Mouse (Mus musculus) hindbrain, embryonic 15.5 days (tissue): Measurements from ENCODE around the gene Aff3. TPM values are rescaled to one million over a fixed set of nuclear protein-coding genes. Genes with fewer than 3 reads are reported as not detected.

Experiments used
- ATAC-seq: fragments of 200-750 bp; cut with Nextera tagmentation; 2 replicates; pipeline ENCODE4 v1.8.0; 2017; ENCODE audit warnings: low read depth, moderate number of reproducible peaks, moderate TSS enrichment; ENCODE audit not compliant: low FRiP score
- H3K27ac ChIP-seq: fragments of 300-500 bp; sonication (generic); replicated peaks from 2 replicates; pipeline ENCODE4 v1.5.1; 2015; ENCODE audit warnings: mild to moderate bottlenecking, inconsistent platforms
- H3K27me3 ChIP-seq: fragments of 300-500 bp; sonication (generic); 2 replicates; pipeline ENCODE4 v1.6.1; 2015; ENCODE audit warnings: control low read depth, inconsistent platforms
- H3K36me3 ChIP-seq: fragments of 300-500 bp; sonication (generic); 2 replicates; pipeline ENCODE4 v1.6.1; 2015; ENCODE audit warnings: control low read depth, inconsistent platforms
- H3K4me1 ChIP-seq: fragments of 300-500 bp; sonication (generic); replicated peaks from 2 replicates; pipeline ENCODE4 v1.6.1; 2015; ENCODE audit warnings: control low read depth, inconsistent platforms
- H3K4me2 ChIP-seq: fragments of 300-500 bp; sonication (generic); 2 replicates; pipeline ENCODE4 v1.6.1; 2015; ENCODE audit warnings: moderate library complexity, mild to moderate bottlenecking, inconsistent platforms
- H3K4me3 ChIP-seq: fragments of 300-500 bp; sonication (generic); 2 replicates; pipeline ENCODE4 v1.5.1; 2015; ENCODE audit warnings: mild to moderate bottlenecking, inconsistent platforms
- H3K9ac ChIP-seq: fragments of 300-500 bp; sonication (generic); 2 replicates; pipeline ENCODE4 v1.6.1; 2015; ENCODE audit warnings: inconsistent platforms
- H3K9me3 ChIP-seq: fragments of 300-500 bp; sonication (generic); 2 replicates; pipeline ENCODE4 v1.6.1; 2016; ENCODE audit warnings: control low read depth, inconsistent platforms
- WGBS: fragments of 180-500 bp; shearing (Covaris S2); methylation state at CpG from one replicate; pipeline ENCODE4 v1.1.7; 2015; 5-methylcytosine and 5-hydroxymethylcytosine counted together
- polyA plus RNA-seq: library from polyadenylated mRNA; unstranded; fragments of >200 nt; fragmentation: Nextera tagmentation; extraction: Ambion mirVana; gene quantifications from 2 replicates; pipeline ENCODE4 v1.2.1, GENCODE M21; 2015

The Aff3 gene
- polyA plus RNA-seq, 1 experiment from 2014 or later = 33.4 TPM

DNA sequence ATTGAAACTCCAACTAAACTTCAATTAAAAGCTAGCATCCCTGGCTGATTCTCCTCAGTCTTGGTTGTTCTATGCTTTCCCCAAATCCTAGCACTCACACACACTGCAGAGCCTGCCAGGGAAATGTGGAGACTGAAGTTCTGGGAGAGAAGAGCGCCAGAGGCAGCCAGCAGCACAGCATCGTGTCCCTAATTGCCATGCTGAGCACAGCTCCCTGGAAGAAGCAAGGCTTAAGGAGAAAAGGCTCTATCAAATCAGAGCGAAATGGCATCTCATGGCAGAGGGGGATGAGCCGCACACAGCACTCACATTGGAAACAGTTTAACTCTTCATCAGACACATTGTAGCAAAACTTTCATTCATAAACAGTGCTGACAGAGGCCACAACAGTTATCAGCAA is 254.3 kb downstream of the Aff3 start:
- peak; percentile 80 for ATAC-seq
- no peak overlapping the region for H3K4me2 ChIP-seq
- H3K4me3 ChIP-seq = no peak overlapping the region
- no peaks in the 10 kb centered on the region for H3K27me3 ChIP-seq
- H3K27ac ChIP-seq = peak overlapping the region; percentile 27
- H3K4me1 ChIP-seq = peaks cover 29% of the 10 kb centered on the region
- WGBS = 5% methylated on average over 4 of the region's 4 CpGs
- no peak overlapping the region for H3K9ac ChIP-seq
- H3K36me3 ChIP-seq = no peaks in the 10 kb centered on the region
- H3K9me3 ChIP-seq = no peaks in the 10 kb centered on the region

DNA sequence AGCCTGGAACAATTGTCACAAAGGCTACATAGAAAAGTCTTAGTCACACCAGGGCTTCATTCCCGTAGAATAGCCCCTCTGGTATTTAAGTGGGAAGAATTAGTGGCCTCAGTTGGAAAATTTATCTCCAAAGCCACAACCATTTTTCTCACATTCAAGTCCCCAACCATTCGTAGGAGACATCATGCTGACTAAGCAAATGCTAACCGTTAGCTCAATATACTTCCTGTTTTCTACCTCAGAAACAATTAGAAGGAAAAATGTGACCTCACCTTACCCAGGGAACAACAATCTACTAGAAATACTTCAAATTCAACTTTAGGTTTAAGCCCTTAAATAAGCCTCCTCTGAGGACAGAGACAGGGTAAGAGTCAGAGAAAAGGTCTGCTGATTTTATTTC is 256.5 kb downstream of the Aff3 start:
- no peaks in the 10 kb centered on the region for H3K36me3 ChIP-seq
- H3K27ac ChIP-seq = no peak overlapping the region
- ATAC-seq = no peak
- peaks cover 29% of the 10 kb centered on the region for H3K4me1 ChIP-seq
- no peak overlapping the region for H3K9ac ChIP-seq
- no peaks in the 10 kb centered on the region for H3K9me3 ChIP-seq
- no peak overlapping the region for H3K4me2 ChIP-seq
- no peaks in the 10 kb centered on the region for H3K27me3 ChIP-seq
- 63% methylated on average over 3 of the region's 3 CpGs for WGBS
- H3K4me3 ChIP-seq = no peak overlapping the region

DNA sequence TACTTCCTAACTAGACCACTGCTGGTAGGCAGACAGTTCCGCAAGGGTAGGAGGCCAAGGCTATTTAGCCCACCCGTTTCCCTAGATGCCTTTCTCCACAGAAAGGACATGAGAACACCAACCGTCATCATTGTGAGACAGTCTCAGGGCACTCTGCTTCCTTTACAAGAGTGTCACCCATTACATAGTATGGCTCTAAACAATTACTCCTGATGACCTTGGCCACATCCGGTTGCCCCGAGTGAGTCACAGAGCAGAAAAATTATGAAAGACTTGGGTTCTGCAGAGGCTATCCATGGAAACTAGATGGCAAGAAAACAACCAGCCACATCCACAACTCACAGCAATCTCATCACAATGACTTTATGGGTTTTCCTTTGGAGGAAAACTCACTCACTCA is 261.0 kb downstream of the Aff3 start:
- WGBS = 85% methylated on average over 5 of the region's 5 CpGs
- H3K4me3 ChIP-seq = no peak overlapping the region

DNA sequence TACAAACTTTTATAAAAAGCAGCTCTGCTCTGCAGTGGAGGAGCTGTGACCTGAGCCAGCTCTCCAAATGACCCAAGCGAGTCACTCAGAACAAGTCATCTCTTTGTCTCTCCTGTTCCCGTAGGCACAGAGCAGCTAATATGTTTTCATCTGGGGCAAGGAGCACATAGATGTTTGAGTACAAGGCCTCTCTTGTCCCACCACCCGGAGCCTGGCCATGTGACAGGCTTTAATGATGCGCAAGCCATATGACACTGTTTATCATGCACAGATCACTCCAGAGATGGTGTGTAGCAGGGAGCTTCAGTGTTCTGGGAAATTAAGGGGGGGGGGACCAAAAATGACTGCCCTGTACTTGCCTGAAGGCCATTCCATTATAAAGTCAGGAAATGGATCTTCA is 262.9 kb downstream of the Aff3 start:
- 24% methylated on average over 4 of the region's 4 CpGs for WGBS
- Histone ChIP-seq H3K9ac (no peak overlapping the region), H3K27me3 (no peaks in the 10 kb centered on the region), H3K4me3 (no peak overlapping the region), H3K4me1 (peaks cover 25% of the 10 kb centered on the region), H3K4me2 (no peak overlapping the region), H3K27ac (no peak overlapping the region), H3K36me3 (no peaks in the 10 kb centered on the region), H3K9me3 (no peaks in the 10 kb centered on the region)
- no peak for ATAC-seq

More for the DNA sequence above, 261.0 kb downstream of the Aff3 start:
- Histone ChIP-seq H3K9me3 (no peaks in the 10 kb centered on the region), H3K4me1 (peaks cover 19% of the 10 kb centered on the region), H3K36me3 (no peaks in the 10 kb centered on the region), H3K27ac (no peak overlapping the region), H3K4me2 (no peak overlapping the region), H3K27me3 (no peaks in the 10 kb centered on the region), H3K9ac (no peak overlapping the region)
- ATAC-seq = no peak

DNA sequence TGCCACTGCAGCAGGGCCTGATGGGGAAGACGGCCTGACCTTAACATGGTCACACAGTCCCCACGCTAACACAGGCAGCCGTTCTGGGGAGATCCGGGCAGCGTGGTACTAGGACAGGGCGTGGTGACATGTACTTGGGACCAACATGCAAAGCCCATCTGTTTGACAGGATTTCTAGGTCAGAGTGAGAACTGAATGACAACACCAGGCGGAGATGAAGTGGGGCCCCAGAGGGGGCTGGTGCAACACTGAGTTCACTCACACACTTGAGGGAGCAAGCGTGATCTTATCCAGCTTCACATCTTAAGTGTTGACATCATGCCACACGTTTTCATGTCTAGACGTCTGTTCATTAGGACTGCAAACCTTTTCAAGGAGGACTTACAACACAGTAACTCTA is 265.5 kb downstream of the Aff3 start:
- no peak overlapping the region for H3K4me3 ChIP-seq
- no peaks in the 10 kb centered on the region for H3K36me3 ChIP-seq
- 90% methylated on average over 10 of the region's 10 CpGs for WGBS
- H3K4me2 ChIP-seq = no peak overlapping the region
- no peak for ATAC-seq
- no peak overlapping the region for H3K27ac ChIP-seq
- H3K27me3 ChIP-seq = no peaks in the 10 kb centered on the region
- no peaks in the 10 kb centered on the region for H3K9me3 ChIP-seq
- H3K4me1 ChIP-seq = peaks cover 36% of the 10 kb centered on the region
- no peak overlapping the region for H3K9ac ChIP-seq

DNA sequence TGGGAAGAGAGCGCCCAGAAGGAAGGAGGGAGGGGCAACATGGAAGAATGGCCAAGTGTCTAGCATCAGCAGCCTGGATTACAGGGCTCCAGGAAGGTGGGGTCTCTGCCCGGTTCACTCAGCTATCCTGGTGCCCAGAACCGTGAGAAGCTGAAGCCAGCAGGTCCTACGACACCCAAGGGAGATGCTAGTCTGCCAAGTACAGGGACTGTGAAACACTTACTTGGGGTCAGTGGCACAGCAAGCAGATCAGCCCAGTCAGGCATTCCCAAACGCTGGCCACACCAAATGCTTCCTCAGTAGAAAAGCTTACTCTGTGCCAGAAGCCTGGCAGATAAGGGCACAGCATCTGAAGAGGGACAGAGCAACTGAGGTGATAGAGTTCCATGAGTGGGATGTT is 266.2 kb downstream of the Aff3 start:
- Histone ChIP-seq H3K36me3 (no peaks in the 10 kb centered on the region), H3K27ac (no peak overlapping the region), H3K4me3 (no peak overlapping the region), H3K9ac (no peak overlapping the region), H3K9me3 (no peaks in the 10 kb centered on the region), H3K4me2 (no peak overlapping the region), H3K4me1 (peaks cover 43% of the 10 kb centered on the region), H3K27me3 (no peaks in the 10 kb centered on the region)
- no peak for ATAC-seq
- WGBS = 71% methylated on average over 5 of the region's 5 CpGs

DNA sequence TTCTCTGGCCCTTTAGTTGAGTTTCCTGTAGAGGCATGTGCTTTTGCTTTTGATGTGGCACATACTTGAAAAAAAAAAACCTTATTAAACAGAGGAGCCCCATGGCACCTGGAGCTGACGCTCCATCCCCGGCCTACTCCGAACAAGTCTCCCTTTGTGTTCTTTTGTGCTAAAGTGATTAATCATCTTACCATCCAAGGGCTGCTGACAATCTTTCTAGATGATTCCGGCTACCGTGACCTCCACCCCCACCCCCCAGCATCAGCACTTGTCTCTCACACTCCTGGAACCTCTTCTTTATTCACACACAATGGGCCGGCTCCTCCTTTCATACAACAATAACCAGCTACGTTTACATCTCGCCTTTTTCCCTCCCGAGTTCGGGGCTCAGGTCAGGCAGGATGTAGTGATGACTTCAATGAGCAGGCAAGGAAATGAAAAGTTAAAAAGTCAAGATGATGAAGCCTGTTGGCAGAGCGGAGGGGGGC is 269.5 kb downstream of the Aff3 start:
- H3K27me3 ChIP-seq = no peaks in the 10 kb centered on the region
- 21% methylated on average over 11 of the region's 11 CpGs for WGBS
- H3K9ac ChIP-seq = no peak overlapping the region
- no peak overlapping the region for H3K27ac ChIP-seq
- H3K4me3 ChIP-seq = no peak overlapping the region
- H3K4me1 ChIP-seq = peaks cover 40% of the 10 kb centered on the region
- H3K4me2 ChIP-seq = no peak overlapping the region
- ATAC-seq = no peak
- H3K36me3 ChIP-seq = no peaks in the 10 kb centered on the region
- no peaks in the 10 kb centered on the region for H3K9me3 ChIP-seq

DNA sequence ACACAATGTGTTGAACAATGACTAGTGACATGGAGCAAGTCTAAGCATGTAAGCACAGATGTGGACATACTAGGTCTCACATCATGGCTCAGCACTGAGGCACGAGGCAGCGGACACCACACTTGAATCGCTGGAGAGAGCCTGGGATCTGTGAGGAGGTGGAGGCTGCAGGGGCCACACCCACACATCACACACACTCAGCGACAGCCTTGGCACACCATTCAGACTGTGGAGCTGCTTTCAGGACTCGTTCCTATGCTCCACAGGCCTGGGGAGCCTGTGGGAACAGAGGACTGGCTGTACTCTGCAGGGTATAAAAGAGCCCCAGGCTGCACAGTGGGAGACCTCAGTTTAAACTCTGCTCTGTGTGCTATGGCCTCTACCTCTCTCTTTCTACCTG is 270.3 kb downstream of the Aff3 start:
- H3K36me3 ChIP-seq = no peaks in the 10 kb centered on the region
- peaks cover 45% of the 10 kb centered on the region for H3K4me1 ChIP-seq
- ATAC-seq = no peak
- H3K9me3 ChIP-seq = no peaks in the 10 kb centered on the region
- H3K27me3 ChIP-seq = no peaks in the 10 kb centered on the region
- H3K4me2 ChIP-seq = no peak overlapping the region
- H3K27ac ChIP-seq = no peak overlapping the region
- H3K4me3 ChIP-seq = no peak overlapping the region
- 17% methylated on average over 5 of the region's 5 CpGs for WGBS
- no peak overlapping the region for H3K9ac ChIP-seq

DNA sequence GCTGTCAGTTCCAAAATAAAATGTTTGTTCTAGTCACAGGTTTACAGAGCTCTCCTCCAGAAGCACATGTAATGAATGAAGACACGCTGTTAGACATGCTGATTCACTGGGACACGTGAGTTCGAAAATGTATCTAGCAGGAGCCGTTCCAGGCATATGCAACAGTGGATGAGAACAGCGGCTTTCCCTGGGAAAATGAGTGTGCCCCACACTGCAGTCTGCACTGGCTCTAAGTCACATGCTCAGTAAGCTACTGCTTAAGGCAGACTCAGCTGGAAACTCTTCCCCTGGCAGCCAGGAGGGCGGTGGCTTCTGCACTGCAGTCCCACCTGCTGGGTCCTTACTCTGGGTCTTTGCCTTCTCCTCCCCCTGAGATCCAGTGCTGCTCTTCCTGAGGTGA is 271.2 kb downstream of the Aff3 start:
- Histone ChIP-seq H3K9me3 (no peaks in the 10 kb centered on the region), H3K36me3 (no peaks in the 10 kb centered on the region), H3K9ac (no peak overlapping the region), H3K4me2 (no peak overlapping the region), H3K27me3 (no peaks in the 10 kb centered on the region), H3K4me1 (peaks cover 48% of the 10 kb centered on the region), H3K27ac (0 out of 2 replicates have a peak overlapping the region, but pooled peaks have one; percentile 18), H3K4me3 (no peak overlapping the region)
- peak; percentile 32; the same call in 1 of the 2 replicates for ATAC-seq
- 9% methylated on average over 6 of the region's 6 CpGs for WGBS

DNA sequence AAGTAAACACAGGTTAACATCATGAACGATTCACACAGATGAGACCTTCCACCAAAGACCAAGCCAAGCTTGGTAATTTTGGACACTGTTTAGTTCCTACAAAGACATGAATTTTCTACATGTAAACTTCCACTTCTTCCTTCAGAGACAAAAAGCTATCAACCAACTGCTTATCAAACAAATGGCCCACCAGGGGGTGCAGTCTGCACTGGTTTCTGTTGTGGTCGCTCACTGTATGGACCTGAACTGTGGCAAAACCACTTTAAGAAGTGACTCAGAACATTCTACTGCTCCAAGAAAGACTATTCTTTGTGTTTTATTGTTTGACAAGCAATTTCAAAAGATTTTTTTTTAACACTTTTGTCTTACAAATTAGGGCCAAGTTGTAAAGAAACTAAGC is 271.8 kb downstream of the Aff3 start:
- Histone ChIP-seq H3K4me2 (no peak overlapping the region), H3K9me3 (no peaks in the 10 kb centered on the region), H3K4me1 (peaks cover 45% of the 10 kb centered on the region), H3K27me3 (no peaks in the 10 kb centered on the region), H3K9ac (no peak overlapping the region), H3K27ac (no peak overlapping the region), H3K36me3 (no peaks in the 10 kb centered on the region), H3K4me3 (no peak overlapping the region)
- WGBS = 47% methylated on average over 2 of the region's 2 CpGs
- no peak for ATAC-seq

DNA sequence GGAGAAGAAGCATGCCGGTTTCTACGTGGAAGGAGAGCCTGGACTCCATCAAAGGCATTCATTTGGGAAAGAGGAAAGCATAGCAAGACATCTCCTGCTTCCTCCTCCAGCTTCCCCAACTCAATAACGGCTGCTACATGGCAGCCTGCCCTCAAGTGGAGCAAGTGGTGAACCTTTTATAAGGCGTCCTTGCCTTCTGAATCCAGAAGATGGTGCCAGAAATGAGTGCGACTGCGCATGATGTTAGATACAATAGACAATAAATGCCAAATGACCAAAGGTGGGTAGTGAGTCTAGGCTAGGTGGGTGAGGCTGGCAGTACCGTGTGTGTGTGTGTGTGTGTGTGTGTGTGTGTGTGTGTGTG is 273.9 kb downstream of the Aff3 start:
- no peak for ATAC-seq

DNA sequence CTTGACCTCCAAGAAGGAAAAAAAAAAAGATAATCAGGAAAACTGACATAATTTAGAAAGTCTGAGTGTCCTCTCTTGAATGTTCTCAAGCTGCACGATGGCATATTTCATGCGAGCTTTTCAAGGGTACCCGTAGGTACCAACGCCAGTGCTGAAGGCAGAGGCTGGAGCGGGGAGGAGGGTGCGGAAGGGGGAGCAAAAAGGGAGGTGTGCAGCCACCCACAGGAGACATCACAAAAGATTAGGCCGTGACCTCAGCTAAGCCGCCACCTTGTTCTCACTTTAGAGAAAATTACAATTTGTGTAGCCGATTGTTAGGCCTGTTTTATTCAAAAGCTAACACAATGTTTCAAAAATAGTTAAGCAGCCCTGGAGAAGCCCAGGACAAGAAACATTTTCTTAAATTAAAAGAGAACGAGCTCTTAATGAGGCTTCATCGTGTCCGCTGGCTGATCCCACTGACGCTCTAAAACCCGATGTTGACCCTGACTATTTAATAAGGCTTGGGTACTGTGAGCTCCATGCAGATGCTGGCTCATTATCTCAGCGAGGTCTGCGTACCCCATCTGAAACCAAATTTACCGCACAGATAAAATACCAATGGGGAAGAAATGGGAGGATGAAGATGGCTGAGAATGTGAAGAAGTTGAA is 274.4 kb downstream of the Aff3 start:
- Histone ChIP-seq H3K4me2 (no peak overlapping the region), H3K9me3 (no peaks in the 10 kb centered on the region), H3K9ac (no peak overlapping the region), H3K4me3 (no peak overlapping the region), H3K27ac (peak overlapping the region; percentile 14; the same call in 1 of the 2 replicates), H3K27me3 (no peaks in the 10 kb centered on the region), H3K4me1 (peaks cover 40% of the 10 kb centered on the region), H3K36me3 (no peaks in the 10 kb centered on the region)
- no peak for ATAC-seq
- 45% methylated on average over 17 of the region's 17 CpGs for WGBS

More for the DNA sequence above, 273.9 kb downstream of the Aff3 start:
- H3K36me3 ChIP-seq = no peaks in the 10 kb centered on the region
- H3K4me3 ChIP-seq = no peak overlapping the region
- no peak overlapping the region for H3K4me2 ChIP-seq
- H3K27ac ChIP-seq = peak overlapping the region; percentile 14; the same call in 1 of the 2 replicates
- H3K9ac ChIP-seq = no peak overlapping the region
- peaks cover 39% of the 10 kb centered on the region for H3K4me1 ChIP-seq
- WGBS = 65% methylated on average over 7 of the region's 7 CpGs
- no peaks in the 10 kb centered on the region for H3K27me3 ChIP-seq
- no peaks in the 10 kb centered on the region for H3K9me3 ChIP-seq

DNA sequence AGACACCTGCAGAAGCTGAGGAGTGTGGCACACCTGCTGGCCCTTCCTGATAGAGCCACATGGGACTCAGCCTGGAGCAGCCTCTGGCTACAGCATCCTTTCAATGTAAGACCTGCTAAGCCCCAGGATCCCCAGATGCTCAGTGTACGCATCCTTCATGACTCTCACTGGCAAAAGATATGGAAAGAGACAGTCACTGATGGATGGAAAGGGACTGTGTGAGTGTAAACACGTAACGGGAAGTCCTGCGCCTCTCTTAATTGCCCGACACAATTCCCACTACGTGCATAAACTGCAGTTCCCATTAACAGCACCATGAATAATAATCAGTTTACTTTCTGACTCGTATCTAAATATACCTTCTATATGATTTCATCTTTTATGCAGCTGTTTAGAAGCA is 275.2 kb downstream of the Aff3 start:
- no peak for ATAC-seq
- 40% methylated on average over 7 of the region's 7 CpGs for WGBS
- H3K36me3 ChIP-seq = no peaks in the 10 kb centered on the region
- H3K9ac ChIP-seq = no peak overlapping the region
- H3K4me1 ChIP-seq = peaks cover 41% of the 10 kb centered on the region
- 0 out of 2 replicates have a peak overlapping the region, but pooled peaks have one; percentile 42 for H3K27ac ChIP-seq
- no peaks in the 10 kb centered on the region for H3K27me3 ChIP-seq
- no peak overlapping the region for H3K4me3 ChIP-seq
- H3K4me2 ChIP-seq = no peak overlapping the region
- no peaks in the 10 kb centered on the region for H3K9me3 ChIP-seq
